Mouse (Mus musculus) G1E (cell line): ENCODE measurements around the gene Acsm1.

Experiments
- CTCF ChIP-seq: IDR thresholded peaks from 2 replicates; pipeline ENCODE4 v1.5.1; 2012; ENCODE audit warnings: low read depth, low read length, inconsistent platforms, mixed read lengths
- GATA1 ChIP-seq: IDR thresholded peaks from 2 replicates; pipeline ENCODE4 v1.6.1; 2012; ENCODE audit warnings: borderline replicate concordance, low read length, inconsistent platforms, mixed read lengths
- POLR2AphosphoS5 ChIP-seq: IDR thresholded peaks from 2 replicates; pipeline ENCODE4 v1.6.1; 2012; ENCODE audit warnings: low read depth, low read length, inconsistent platforms; ENCODE audit not compliant: insufficient replicate concordance
- TAL1 ChIP-seq: conservative IDR thresholded peaks from 2 replicates; pipeline ENCODE4 v1.6.1; 2012; ENCODE audit warnings: low read depth, low read length, inconsistent platforms, mixed read lengths

DNA sequence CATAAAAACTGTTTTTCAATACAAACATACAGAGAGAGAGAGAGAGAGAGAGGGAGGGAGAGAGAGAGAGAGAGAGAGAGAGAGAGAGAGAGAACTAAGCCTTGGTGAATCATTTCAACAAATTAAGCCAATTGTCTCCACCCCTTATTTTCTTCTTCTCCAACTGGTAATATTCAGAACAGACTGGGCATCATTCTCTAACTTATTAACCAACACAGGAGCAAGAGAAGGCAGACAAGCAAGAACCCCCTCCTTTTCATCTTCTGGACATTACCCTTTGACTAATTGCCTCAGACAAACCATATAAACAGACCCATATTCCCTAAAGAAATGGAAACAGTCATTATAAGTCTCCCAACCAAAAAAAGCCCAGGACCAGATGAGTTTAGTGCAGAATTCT, 31.9 kb downstream of the Acsm1 start:
- TF ChIP-seq GATA1 (no peak), CTCF (no peak), POLR2AphosphoS5 (no peak), TAL1 (no peak)
